23 mouse cellular contexts compared by ENCODE assay signal in genomic region chr10:17528846-17529245, GRCm38 (mm10).
A peak's percentile ranks its signal among the peaks of the same experiment; 100 is the strongest.
DNase-seq lines count a peak whose midpoint lies in the region; ATAC-seq lines count a peak whose summit lies in the region.
"Had no signal": no experiment of that assay in that cellular context is flagged by ENCODE, and none has a peak within 500 bp of the region (broad histone marks: within the 10 kb centered on the region; RNA-seq: fewer than 3 reads in every experiment).

No protein-coding gene starts in this region.

- H3K4me1 ChIP-seq in kidney, embryonic 15.5 days, result peaks cover 29% of the 10 kb centered on the region
- H3K4me1 ChIP-seq in kidney, embryonic 16.5 days (ENCODE audit: insufficient read depth, low read length), result peaks cover 19% of the 10 kb centered on the region
- 0 out of 2 replicates have a peak, but pooled peaks cover 2% of the 10 kb centered on the region for H3K4me1 ChIP-seq in stomach, embryonic 15.5 days
- H3K4me1 ChIP-seq in midbrain, embryonic 16.5 days (ENCODE audit: control insufficient read depth, insufficient read depth, low read length), result no peaks in the 10 kb centered on the region; the same call in 1 of the 2 replicates
- H3K4me1 ChIP-seq: midbrain, embryonic 12.5 days had no signal

- no peak overlapping the region for H3K9ac ChIP-seq in kidney, embryonic 15.5 days
- H3K9ac ChIP-seq in kidney, embryonic 16.5 days (replicated peaks; ENCODE audit: low read length), result no peak overlapping the region
- H3K9ac ChIP-seq in stomach, embryonic 15.5 days, result no peak overlapping the region
- no peak overlapping the region for H3K9ac ChIP-seq in midbrain, embryonic 16.5 days (ENCODE audit: low read depth, low read length)
- H3K9ac ChIP-seq: heart, embryonic 15.5 days; hindbrain, embryonic 14.5 days; liver, embryonic 13.5 days; lung, embryonic 15.5 days; midbrain, embryonic 12.5 days had no signal

- H3K27me3 ChIP-seq in kidney, embryonic 15.5 days, result no peaks in the 10 kb centered on the region
- H3K27me3 ChIP-seq in kidney, embryonic 16.5 days (ENCODE audit: insufficient read depth, low read length), result no peaks in the 10 kb centered on the region
- H3K27me3 ChIP-seq in stomach, embryonic 15.5 days (replicated peaks), result no peaks in the 10 kb centered on the region
- H3K27me3 ChIP-seq in midbrain, embryonic 16.5 days (ENCODE audit: control insufficient read depth, insufficient read depth, low read depth, low read length), result no peaks in the 10 kb centered on the region
- H3K27me3 ChIP-seq: heart, embryonic 15.5 days; liver, embryonic 13.5 days; lung, embryonic 15.5 days; midbrain, embryonic 12.5 days had no signal

- 59% methylated on average over 6 of the region's 6 CpGs for WGBS in kidney, embryonic 15.5 days
- 46% methylated on average over 6 of the region's 6 CpGs for WGBS in kidney, embryonic 16.5 days
- WGBS in stomach, embryonic 15.5 days, result 63% methylated on average over 6 of the region's 6 CpGs
- WGBS in midbrain, embryonic 16.5 days, result 81% methylated on average over 6 of the region's 6 CpGs

- H3K4me3 ChIP-seq in kidney, embryonic 15.5 days (replicated peaks), result no peak overlapping the region
- no peak overlapping the region for H3K4me3 ChIP-seq in kidney, embryonic 16.5 days (ENCODE audit: low read length)
- no peak overlapping the region for H3K4me3 ChIP-seq in stomach, embryonic 15.5 days (replicated peaks)
- H3K4me3 ChIP-seq in midbrain, embryonic 16.5 days (ENCODE audit: low read depth, low read length), result no peak overlapping the region
- H3K4me3 ChIP-seq: forebrain, embryonic 10.5 days; heart, embryonic 15.5 days; liver, embryonic 13.5 days; lung, embryonic 15.5 days; midbrain, embryonic 12.5 days had no signal

- H3K9me3 ChIP-seq in kidney, embryonic 15.5 days (replicated peaks), result no peaks in the 10 kb centered on the region
- no peaks in the 10 kb centered on the region for H3K9me3 ChIP-seq in kidney, embryonic 16.5 days (ENCODE audit: low read length)
- H3K9me3 ChIP-seq in stomach, embryonic 15.5 days, result no peaks in the 10 kb centered on the region
- no peaks in the 10 kb centered on the region for H3K9me3 ChIP-seq in midbrain, embryonic 16.5 days (replicated peaks; ENCODE audit: control insufficient read depth, low read length, poor library complexity, severe bottlenecking)
- H3K9me3 ChIP-seq: forebrain, embryonic 10.5 days; heart, embryonic 15.5 days; liver, embryonic 13.5 days; lung, embryonic 15.5 days; midbrain, embryonic 12.5 days had no signal

- H3K27ac ChIP-seq in kidney, embryonic 15.5 days, result peak overlapping the region; percentile 74; the same call in 1 of the 2 replicates
- peak overlapping the region; percentile 16; the same call in 1 of the 2 replicates for H3K27ac ChIP-seq in kidney, embryonic 16.5 days (ENCODE audit: low read length)
- peak overlapping the region; percentile 33; the same call in 1 of the 2 replicates for H3K27ac ChIP-seq in stomach, embryonic 15.5 days
- no peak overlapping the region for H3K27ac ChIP-seq in midbrain, embryonic 16.5 days (ENCODE audit: low read length)
- H3K27ac ChIP-seq: forebrain, embryonic 10.5 days; heart, embryonic 15.5 days; hindbrain, embryonic 14.5 days; liver, embryonic 13.5 days; lung, embryonic 15.5 days; midbrain, embryonic 12.5 days had no signal

- H3K4me2 ChIP-seq in kidney, embryonic 15.5 days, result no peak overlapping the region
- no peak overlapping the region for H3K4me2 ChIP-seq in kidney, embryonic 16.5 days (replicated peaks; ENCODE audit: low read depth, low read length)
- no peak overlapping the region for H3K4me2 ChIP-seq in stomach, embryonic 15.5 days
- H3K4me2 ChIP-seq in midbrain, embryonic 16.5 days (ENCODE audit: low read length), result no peak overlapping the region
- H3K4me2 ChIP-seq: heart, embryonic 15.5 days; hindbrain, embryonic 14.5 days; liver, embryonic 13.5 days; lung, embryonic 15.5 days; midbrain, embryonic 12.5 days had no signal

- H3K36me3 ChIP-seq in kidney, embryonic 15.5 days, result no peaks in the 10 kb centered on the region
- H3K36me3 ChIP-seq in kidney, embryonic 16.5 days (ENCODE audit: insufficient read depth, low read length), result no peaks in the 10 kb centered on the region
- no peaks in the 10 kb centered on the region for H3K36me3 ChIP-seq in stomach, embryonic 15.5 days
- H3K36me3 ChIP-seq in midbrain, embryonic 16.5 days (ENCODE audit: control insufficient read depth, insufficient read depth, low read length), result no peaks in the 10 kb centered on the region
- H3K36me3 ChIP-seq: forebrain, embryonic 10.5 days; heart, embryonic 15.5 days; liver, embryonic 13.5 days; lung, embryonic 15.5 days; midbrain, embryonic 12.5 days had no signal

- no peak; the same call in 1 of the 2 replicates for ATAC-seq in kidney, embryonic 15.5 days (replicated peaks; ENCODE audit: low FRiP score)
- 0 out of 2 replicates have a peak, but pooled peaks have one; percentile 16 for ATAC-seq in kidney, embryonic 16.5 days (ENCODE audit: low FRiP score, low TSS enrichment)
- peak; percentile 69; the same call in 1 of the 2 replicates for ATAC-seq in stomach, embryonic 15.5 days (ENCODE audit: insufficient read depth, low FRiP score, low read depth)
- ATAC-seq in midbrain, embryonic 16.5 days, result no peak
- ATAC-seq: forebrain, embryonic 16.5 days had no signal

- DNase-seq in kidney, postnatal 4 days, result no peak
- peak; percentile 11 for DNase-seq in kidney, postnatal 14 days
- DNase-seq in urinary bladder, adult 2 months (ENCODE audit: low spot score), result no peak
- DNase-seq: adrenal gland, adult 2 months; cerebellum, adult 11-12 months; cerebellum, postnatal 10 days; gastrocnemius, postnatal 36 days; layer of hippocampus, adult 9-11 months; liver, embryonic 13.5 days; right cerebral cortex, postnatal 14 days; spleen, adult 18-20 months; thymus, adult 2 months; thymus, postnatal 4 days had no signal

Comparison
In these comparisons a context has a peak if more than half of its experiments do, and no peak if none do; other contexts are left out.
1. ATAC-seq: peak in kidney, embryonic 16.5 days (single experiment) and stomach, embryonic 15.5 days (single experiment); none in kidney, embryonic 15.5 days (single experiment) and midbrain, embryonic 16.5 days (single experiment).